In the genomic region with DNA sequence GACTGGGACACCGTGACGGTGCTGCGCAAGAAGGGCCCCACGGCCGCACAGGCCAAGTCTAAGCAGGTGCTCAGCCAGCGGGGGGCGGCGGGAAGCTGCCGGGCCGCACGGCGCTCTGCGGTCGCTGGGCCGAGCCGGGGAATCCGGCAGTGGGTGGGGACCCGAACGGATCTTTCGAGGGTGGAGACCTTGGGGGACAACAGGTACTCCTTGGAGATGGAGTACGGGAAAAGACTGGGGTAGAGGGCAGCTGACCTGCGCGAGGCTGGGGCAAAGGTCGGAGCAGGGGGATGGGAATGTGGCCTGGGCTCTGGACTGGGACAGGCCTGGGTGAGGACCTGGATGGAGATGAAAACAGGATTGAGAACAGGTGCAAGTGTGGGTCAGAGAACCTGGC, we compare ENCODE assay signal across 7 mouse cellular contexts. TPM values are rescaled to one million over a fixed set of nuclear protein-coding genes. Genes with fewer than 3 reads are reported as not detected.
DNase-seq lines count a peak whose midpoint lies in the region; ATAC-seq and TF ChIP-seq lines count a peak whose summit lies in the region.

No protein-coding gene starts in this region.

- peak overlapping the region; percentile 69; the same call in 1 of the 2 replicates for H3K4me2 ChIP-seq in CH12.LX (ENCODE audit: insufficient read depth, low read depth, poor library complexity, severe bottlenecking)
- H3K4me2 ChIP-seq in hindbrain, embryonic 14.5 days (replicated peaks) = peak overlapping the region; percentile 98
- peak overlapping the region; percentile 87 for H3K4me2 ChIP-seq in liver, embryonic 16.5 days (ENCODE audit: low read depth, low read length)

- H3K36me3 ChIP-seq in CH12.LX (replicated peaks in 1 of 2; ENCODE audit: control insufficient read depth in 1 of 2, insufficient read depth in 1 of 2, low read length in 1 of 2) (peaks cover 33 to 38% of the 10 kb centered on the region in 2 experiments), G1E (replicated peaks) (peaks cover 46% of the 10 kb centered on the region)
- H3K36me3 ChIP-seq in hindbrain, embryonic 14.5 days (replicated peaks; ENCODE audit: control insufficient read depth, insufficient read depth) = peaks cover 31% of the 10 kb centered on the region
- H3K36me3 ChIP-seq in liver, embryonic 16.5 days (ENCODE audit: control insufficient read depth, insufficient read depth) = peaks cover 18% of the 10 kb centered on the region

- no peak for TF ChIP-seq EP300 in CH12.LX (IDR thresholded peaks at IDR 0.05; ENCODE audit: low read length)

- dilution Hi-C loops in CH12.LX (cut with MboI; ENCODE audit: extremely low pct_ligation_motif_present, extremely low pct_unique_long_range_greater_than_20kb, low sequenced_read_pairs) = no loop called here

- DNase-seq in CH12.LX (ENCODE audit: extremely low read depth) = no peak
- peak; percentile 37 for DNase-seq in G1E (ENCODE audit: low spot score)
- no peak for DNase-seq in hindbrain, embryonic 14.5 days (ENCODE audit: low spot score)
- no peak for DNase-seq in right cerebral cortex, postnatal 10 days (ENCODE audit: low spot score in 2 of 2)
- no peak for DNase-seq in left cerebral cortex, postnatal 10 days (ENCODE audit: extremely low spot score in 1 of 2, low spot score in 2 of 2)
- no peak for DNase-seq in adrenal gland, adult 8-10 months

- TF ChIP-seq CTCF in CH12.LX (conservative IDR thresholded peaks at IDR 0.05 in 1 of 2, IDR thresholded peaks at IDR 0.05 in 1 of 2; ENCODE audit: low read depth in 2 of 2, low read length in 2 of 2) (no peak), G1E (IDR thresholded peaks at IDR 0.05; ENCODE audit: low read depth, low read length) (no peak)

- H3K27ac ChIP-seq in CH12.LX (ENCODE audit: insufficient read depth, low read depth) = peak overlapping the region; percentile 40; the same call in 1 of the 2 replicates
- peak overlapping the region; percentile 72 for H3K27ac ChIP-seq in hindbrain, embryonic 14.5 days
- H3K27ac ChIP-seq in liver, embryonic 16.5 days (ENCODE audit: low read length) = peak overlapping the region; percentile 79

- H3K4me3 ChIP-seq in CH12.LX (replicated peaks in 1 of 3; ENCODE audit: low read depth in 2 of 3, low read length in 2 of 3, poor library complexity in 1 of 3) = peak overlapping the region; percentile 64 to 96 (median 91)
- H3K4me3 ChIP-seq in G1E (ENCODE audit: low read depth, low read length) = peak overlapping the region; percentile 93
- peak overlapping the region; percentile 96 for H3K4me3 ChIP-seq in hindbrain, embryonic 14.5 days (replicated peaks; ENCODE audit: low read length)
- H3K4me3 ChIP-seq in liver, embryonic 16.5 days (ENCODE audit: low read depth, low read length) = peak overlapping the region; percentile 87

- no peak for TF ChIP-seq RAD21 in CH12.LX (IDR thresholded peaks at IDR 0.05; ENCODE audit: low read depth, low read length)

- in situ Hi-C loops in CH12.LX (cut with MboI; ENCODE audit: low pct_ligation_motif_present, low pct_unique_long_range_greater_than_20kb, low sequenced_read_pairs) = loop anchor here (10.0 kb wide), 1 partner anchor 133 kb away; the partner anchor contains the start of genes Abca2 and Fut7

- H3K9me3 ChIP-seq in CH12.LX (replicated peaks; ENCODE audit: low read length) (no peaks in the 10 kb centered on the region), G1E (replicated peaks) (no peaks in the 10 kb centered on the region)
- no peaks in the 10 kb centered on the region for H3K9me3 ChIP-seq in hindbrain, embryonic 14.5 days (ENCODE audit: control insufficient read depth, low read length)
- no peaks in the 10 kb centered on the region for H3K9me3 ChIP-seq in liver, embryonic 16.5 days (replicated peaks; ENCODE audit: control insufficient read depth, low read length)

- ATAC-seq in G1E (ENCODE audit: extremely low read depth, insufficient number of reproducible peaks, low FRiP score, poor library complexity, severe bottlenecking) = no peak
- peak; percentile 26; the same call in 1 of the 2 replicates for ATAC-seq in hindbrain, embryonic 14.5 days (ENCODE audit: low FRiP score)
- peak; percentile 53 for ATAC-seq in liver, embryonic 16.5 days (ENCODE audit: low read depth)

- intact Hi-C loops in left cerebral cortex, postnatal 10 days (cut with DNase I) = no loop called here

- H3K27me3 ChIP-seq in CH12.LX (replicated peaks) = no peaks in the 10 kb centered on the region
- H3K27me3 ChIP-seq in G1E (ENCODE audit: insufficient read depth, low read length) = no peaks in the 10 kb centered on the region
- H3K27me3 ChIP-seq in hindbrain, embryonic 14.5 days (ENCODE audit: control insufficient read depth, insufficient read depth, low read length) = no peaks in the 10 kb centered on the region
- H3K27me3 ChIP-seq in liver, embryonic 16.5 days (ENCODE audit: control insufficient read depth, insufficient read depth, low read depth, low read length) = no peaks in the 10 kb centered on the region

- peaks cover 25% of the 10 kb centered on the region for H3K79me2 ChIP-seq in CH12.LX (replicated peaks; ENCODE audit: control insufficient read depth, extremely low read depth, insufficient read depth, poor library complexity, severe bottlenecking)

- WGBS in hindbrain, embryonic 14.5 days = 3% methylated on average over 24 of the region's 24 CpGs
- 0% methylated on average over 24 of the region's 24 CpGs for WGBS in liver, embryonic 16.5 days (ENCODE audit: insufficient replicate concordance)

- peaks cover 13 to 24% of the 10 kb centered on the region in 2 experiments for H3K4me1 ChIP-seq in CH12.LX (ENCODE audit: control insufficient read depth in 1 of 2, insufficient read depth in 2 of 2)
- H3K4me1 ChIP-seq in G1E (ENCODE audit: insufficient read depth, low read depth, low read length) = peaks cover 46% of the 10 kb centered on the region
- H3K4me1 ChIP-seq in hindbrain, embryonic 14.5 days (replicated peaks; ENCODE audit: control insufficient read depth, insufficient read depth, low read length) = peaks cover 20% of the 10 kb centered on the region
- peaks cover 22% of the 10 kb centered on the region for H3K4me1 ChIP-seq in liver, embryonic 16.5 days (ENCODE audit: control insufficient read depth, low read depth, low read length)

- no peak for TF ChIP-seq POLR2A in CH12.LX (IDR thresholded peaks at IDR 0.05; ENCODE audit: low read depth, low read length)

- H3K9ac ChIP-seq in CH12.LX (ENCODE audit: insufficient read depth, low read depth) = peak overlapping the region; percentile 90
- peak overlapping the region; percentile 99 for H3K9ac ChIP-seq in hindbrain, embryonic 14.5 days
- peak overlapping the region; percentile 94 for H3K9ac ChIP-seq in liver, embryonic 16.5 days (ENCODE audit: low read depth, low read length)

RNA-seq across cellular contexts. Expression of gene Edf1, which starts 0.3 kb away (rescaled TPM):
- total RNA-seq in CH12.LX (2012; rRNA removed) (215 and 223 TPM in 2 replicates), CH12.LX (2014; rRNA removed) (187 and 188 TPM in 2 replicates), G1E (2014; fragmentation: Nextera tagmentation) (102 and 126 TPM in 2 replicates), G1E (2017) (91.0 and 109 TPM in 2 replicates)
- polyA plus RNA-seq in CH12.LX (2012; ENCODE audit: insufficient read length, low read depth) (202 and 275 TPM in 2 replicates), G1E (2012) (570 and 701 TPM in 2 replicates)
- 353 and 366 TPM in 2 replicates for polyA plus RNA-seq in hindbrain, embryonic 14.5 days (2014; fragmentation: Nextera tagmentation; extraction: Ambion mirVana)
- polyA plus RNA-seq in liver, embryonic 16.5 days (2015; fragmentation: Nextera tagmentation; extraction: Ambion mirVana) = 190 and 194 TPM in 2 replicates
- 100 to 1,000 TPM; 181 to 191 TPM for total RNA-seq in left cerebral cortex, postnatal 10 days (2021)
- 100 to 1,000 TPM; 149 to 331 (median 215) TPM for total RNA-seq in adrenal gland, adult 8-10 months (2022)

RNA-seq across cellular contexts. Expression of gene Traf2, which starts 11.2 kb away (rescaled TPM):
- total RNA-seq in CH12.LX (2012; rRNA removed) (25.1 and 27.7 TPM in 2 replicates), CH12.LX (2014; rRNA removed) (17.9 and 19.3 TPM in 2 replicates), G1E (2014; fragmentation: Nextera tagmentation) (7.1 and 7.9 TPM in 2 replicates), G1E (2017) (18.1 and 19.1 TPM in 2 replicates)
- polyA plus RNA-seq in CH12.LX (2012; ENCODE audit: insufficient read length, low read depth) (26.3 and 26.4 TPM in 2 replicates), G1E (2012) (5.4 and 7.8 TPM in 2 replicates)
- 15.6 and 16.3 TPM in 2 replicates for polyA plus RNA-seq in hindbrain, embryonic 14.5 days (2014; fragmentation: Nextera tagmentation; extraction: Ambion mirVana)
- polyA plus RNA-seq in liver, embryonic 16.5 days (2015; fragmentation: Nextera tagmentation; extraction: Ambion mirVana) = 13.0 and 13.3 TPM in 2 replicates
- 1 to 10 TPM; 7.8 to 8.6 TPM for total RNA-seq in left cerebral cortex, postnatal 10 days (2021)
- 10 to 100 TPM; 22.6 to 35.3 (median 30.6) TPM for total RNA-seq in adrenal gland, adult 8-10 months (2022)

RNA-seq across cellular contexts. Expression of gene Mamdc4, which starts 16.7 kb away (rescaled TPM):
- total RNA-seq in CH12.LX (2012; rRNA removed) = 29.2 and 34.9 TPM in 2 replicates
- total RNA-seq in CH12.LX (2014; rRNA removed) = 0.65 and 4.4 TPM in 2 replicates
- polyA plus RNA-seq in CH12.LX (2012; ENCODE audit: insufficient read length, low read depth) = 4.9 and 11.5 TPM in 2 replicates
- 0.58 and 4.3 TPM in 2 replicates for total RNA-seq in G1E (2014; fragmentation: Nextera tagmentation)
- total RNA-seq in G1E (2017) = 1.9 and 5.5 TPM in 2 replicates
- polyA plus RNA-seq in G1E (2012) = 1.4 and 1.6 TPM in 2 replicates
- 1.3 and 1.7 TPM in 2 replicates for polyA plus RNA-seq in hindbrain, embryonic 14.5 days (2014; fragmentation: Nextera tagmentation; extraction: Ambion mirVana)
- 2.9 and 7.2 TPM in 2 replicates for polyA plus RNA-seq in liver, embryonic 16.5 days (2015; fragmentation: Nextera tagmentation; extraction: Ambion mirVana)
- 1 to 10 TPM; 1.7 to 2.2 TPM for total RNA-seq in left cerebral cortex, postnatal 10 days (2021)
- 10 to 100 TPM in 1 of 4 experiments, 1 to 10 TPM in 3; 1.4 to 11.0 (median 4.0) TPM for total RNA-seq in adrenal gland, adult 8-10 months (2022)

RNA-seq across cellular contexts. Expression of gene Phpt1, which starts 17.1 kb away (rescaled TPM):
- total RNA-seq in CH12.LX (2012; rRNA removed) (46.6 and 47.2 TPM in 2 replicates), CH12.LX (2014; rRNA removed) (32.6 and 37.9 TPM in 2 replicates), G1E (2014; fragmentation: Nextera tagmentation) (1.4 and 2.1 TPM in 2 replicates), G1E (2017) (7.1 and 12.5 TPM in 2 replicates)
- polyA plus RNA-seq in CH12.LX (2012; ENCODE audit: insufficient read length, low read depth) (66.9 and 69.7 TPM in 2 replicates), G1E (2012) (6.5 and 9.5 TPM in 2 replicates)
- 171 and 187 TPM in 2 replicates for polyA plus RNA-seq in hindbrain, embryonic 14.5 days (2014; fragmentation: Nextera tagmentation; extraction: Ambion mirVana)
- 31.2 and 34.4 TPM in 2 replicates for polyA plus RNA-seq in liver, embryonic 16.5 days (2015; fragmentation: Nextera tagmentation; extraction: Ambion mirVana)
- 100 to 1,000 TPM; 103 to 105 TPM for total RNA-seq in left cerebral cortex, postnatal 10 days (2021)
- 10 to 100 TPM; 61.3 to 76.9 (median 66.1) TPM for total RNA-seq in adrenal gland, adult 8-10 months (2022)

RNA-seq across cellular contexts. Expression of gene Ajm1, which starts 23.6 kb away (rescaled TPM):
- total RNA-seq in CH12.LX (2012; rRNA removed) = 0.97 and 1.4 TPM in 2 replicates
- total RNA-seq in CH12.LX (2014; rRNA removed) = 0.23 and 0.31 TPM in 2 replicates
- 0.93 and 1.4 TPM in 2 replicates for polyA plus RNA-seq in CH12.LX (2012; ENCODE audit: insufficient read length, low read depth)
- total RNA-seq in G1E (2014; fragmentation: Nextera tagmentation) = 0.63 and 1.1 TPM in 2 replicates
- total RNA-seq in G1E (2017) = 0.05 TPM in 1 of 2 replicates, not detected in the other
- 0.32 and 0.35 TPM in 2 replicates for polyA plus RNA-seq in G1E (2012)
- 10.8 and 12.7 TPM in 2 replicates for polyA plus RNA-seq in hindbrain, embryonic 14.5 days (2014; fragmentation: Nextera tagmentation; extraction: Ambion mirVana)
- 0.07 TPM in 1 of 2 replicates, not detected in the other for polyA plus RNA-seq in liver, embryonic 16.5 days (2015; fragmentation: Nextera tagmentation; extraction: Ambion mirVana)
- total RNA-seq in left cerebral cortex, postnatal 10 days (2021) = 100 to 1,000 TPM; 104 to 108 TPM
- 1 to 10 TPM; 1.6 to 4.8 (median 3.8) TPM for total RNA-seq in adrenal gland, adult 8-10 months (2022)
